Mouse (Mus musculus) heart, embryonic 15.5 days (tissue): ENCODE data around the gene Ntrk3. TPM values are rescaled to one million over a fixed set of nuclear protein-coding genes. Genes with fewer than 3 reads are reported as not detected.
A peak's percentile ranks its signal among the peaks of the same experiment; 100 is the strongest.

Source experiments
- ATAC-seq: fragments of 200-750 bp; cut with Nextera tagmentation; replicated peaks from 2 replicates; pipeline ENCODE4 v1.8.0; 2017; ENCODE audit warnings: low read depth, moderate TSS enrichment; ENCODE audit not compliant: insufficient number of reproducible peaks, insufficient read depth, low FRiP score
- H3K27ac ChIP-seq: fragments of 300-500 bp; sonication (generic); 2 replicates; pipeline ENCODE4 v1.5.1; 2015; ENCODE audit warnings: mild to moderate bottlenecking, inconsistent platforms
- H3K27me3 ChIP-seq: fragments of 300-500 bp; sonication (generic); 2 replicates; pipeline ENCODE4 v1.6.1; 2015; ENCODE audit warnings: inconsistent platforms
- H3K36me3 ChIP-seq: fragments of 300-500 bp; sonication (generic); 2 replicates; pipeline ENCODE4 v1.6.1; 2015; ENCODE audit warnings: mild to moderate bottlenecking, inconsistent platforms
- H3K4me1 ChIP-seq: fragments of 300-500 bp; sonication (generic); replicated peaks from 2 replicates; pipeline ENCODE4 v1.6.1; 2015; ENCODE audit warnings: inconsistent platforms
- H3K4me2 ChIP-seq: fragments of 300-500 bp; sonication (generic); 2 replicates; pipeline ENCODE4 v1.6.1; 2015; ENCODE audit warnings: inconsistent platforms, mild to moderate bottlenecking, moderate library complexity
- H3K4me3 ChIP-seq: fragments of 300-500 bp; sonication (generic); 2 replicates; pipeline ENCODE4 v1.5.1; 2015; ENCODE audit warnings: mild to moderate bottlenecking, inconsistent platforms
- H3K9ac ChIP-seq: fragments of 300-500 bp; sonication (generic); 2 replicates; pipeline ENCODE4 v1.6.1; 2015; ENCODE audit warnings: mild to moderate bottlenecking, inconsistent platforms
- H3K9me3 ChIP-seq: fragments of 300-500 bp; sonication (generic); replicated peaks from 2 replicates; pipeline ENCODE4 v1.6.1; 2016; ENCODE audit warnings: inconsistent platforms
- WGBS: fragments of 180-500 bp; shearing (Covaris S2); methylation state at CpG from one replicate; pipeline ENCODE4 v1.1.7; 2015; ENCODE audit warnings: mixed read lengths; 5-methylcytosine and 5-hydroxymethylcytosine counted together
- polyA plus RNA-seq: library from polyadenylated mRNA; unstranded; fragments of >200 nt; fragmentation: Nextera tagmentation; extraction: Ambion mirVana; gene quantifications from 2 replicates; pipeline ENCODE4 v1.2.1, GENCODE M21; 2015

Ntrk3 gene
- polyA plus RNA-seq = 1.6 and 2.9 TPM in 2 replicates

GRCm38 (mm10) chr7:78737614-78738210 is at the start of gene Ntrk3:
Gene Ntrk3 (minus strand): TSS chr7:78738012.
- no peak; the same call in 1 of the 2 replicates for ATAC-seq
- no peaks in the 10 kb centered on the region for H3K4me1 ChIP-seq
- 76% methylated on average over 5 of the region's 5 CpGs for WGBS
- H3K4me2 ChIP-seq = no peak within 1 kb of the TSS
- H3K27me3 ChIP-seq = no peaks in the 10 kb centered on the region
- H3K9ac ChIP-seq = no peak within 1 kb of the TSS
- H3K4me3 ChIP-seq = no peak within 1 kb of the TSS
- no peak within 1 kb of the TSS for H3K27ac ChIP-seq
- no peaks in the 10 kb centered on the region for H3K9me3 ChIP-seq
- no peaks in the 10 kb centered on the region for H3K36me3 ChIP-seq

- Histone ChIP-seq H3K27me3 (no peaks in the 10 kb centered on the region), H3K9me3 (no peaks in the 10 kb centered on the region), H3K4me3 (no peak overlapping the region), H3K36me3 (peaks cover 19% of the 10 kb centered on the region), H3K9ac (no peak overlapping the region), H3K4me2 (no peak overlapping the region), H3K4me1 (peaks cover 18% of the 10 kb centered on the region), H3K27ac (no peak overlapping the region)
- no peak for ATAC-seq
- WGBS = 67% methylated on average over 5 of the region's 5 CpGs
Measured at GRCm38 (mm10) chr7:78785906-78786305, 48.1 kb upstream of the Ntrk3 start.

GRCm38 (mm10) chr7:78782639-78783581 is 45.1 kb upstream of the Ntrk3 start, which contains the start of the genes Mrps11 and Mrpl46:
Gene Mrps11 (plus strand): TSS chr7:78783119.
Gene Mrpl46 (minus strand): TSS chr7:78783531.
- Histone ChIP-seq H3K4me3 (peak within 1 kb of the TSS; percentile 95), H3K9me3 (no peaks in the 10 kb centered on the region), H3K27me3 (no peaks in the 10 kb centered on the region), H3K27ac (peak within 1 kb of the TSS; percentile 44), H3K9ac (peak within 1 kb of the TSS; percentile 85), H3K36me3 (peaks cover 25% of the 10 kb centered on the region), H3K4me1 (peaks cover 18% of the 10 kb centered on the region), H3K4me2 (peak within 1 kb of the TSS; percentile 81)
- peak; percentile 96 for ATAC-seq
- WGBS = under 1% methylated on average over 44 of the region's 44 CpGs

DNA sequence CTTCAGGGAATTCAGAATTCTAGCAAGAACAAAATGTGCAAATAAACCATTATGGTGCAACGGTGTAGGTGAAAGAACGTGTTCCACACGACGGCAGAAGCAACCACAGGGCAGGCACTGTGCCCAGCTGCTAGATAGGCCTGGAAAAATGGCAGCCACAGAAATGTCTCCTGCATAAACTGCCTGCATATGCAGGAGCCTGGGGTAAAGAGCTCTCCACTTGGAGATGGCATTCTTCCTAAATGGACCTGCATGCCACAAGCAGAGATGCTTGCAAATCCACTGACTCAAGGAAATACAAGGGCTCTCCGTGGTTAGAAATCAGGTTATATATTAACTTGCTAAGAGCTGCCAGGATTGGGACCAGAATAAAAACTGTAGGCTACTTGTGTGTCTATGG is 40.9 kb upstream of the Ntrk3 start:
- H3K27ac ChIP-seq = no peak overlapping the region
- no peak overlapping the region for H3K4me3 ChIP-seq
- no peak overlapping the region for H3K4me2 ChIP-seq
- no peak for ATAC-seq
- peaks cover 13% of the 10 kb centered on the region for H3K4me1 ChIP-seq
- no peak overlapping the region for H3K9ac ChIP-seq
- H3K9me3 ChIP-seq = no peaks in the 10 kb centered on the region
- H3K27me3 ChIP-seq = no peaks in the 10 kb centered on the region
- peaks cover 50% of the 10 kb centered on the region for H3K36me3 ChIP-seq
- 91% methylated on average over 5 of the region's 5 CpGs for WGBS

DNA sequence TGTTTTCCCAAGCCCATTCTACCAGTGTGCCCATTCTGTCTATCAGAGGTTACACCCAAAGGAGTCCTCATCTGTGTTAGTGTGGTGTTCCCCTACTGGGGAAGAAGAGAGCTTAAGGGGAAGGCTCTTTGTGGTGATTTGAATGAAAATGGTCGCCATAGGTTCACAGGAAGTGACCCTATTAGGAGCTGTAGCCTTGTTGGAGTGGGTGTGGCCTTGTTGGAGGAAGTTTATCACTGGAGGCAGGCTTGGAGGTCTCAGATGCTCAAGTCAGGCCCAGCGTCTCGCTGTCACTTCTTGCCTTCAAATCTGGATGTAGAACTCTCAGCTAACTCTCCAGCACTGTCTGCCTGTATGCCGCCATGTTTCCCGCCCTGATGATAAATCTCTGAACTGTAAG is 33.1 kb upstream of the Ntrk3 start:
- Histone ChIP-seq H3K27me3 (no peaks in the 10 kb centered on the region), H3K36me3 (peaks cover 22% of the 10 kb centered on the region), H3K9ac (no peak overlapping the region), H3K9me3 (no peaks in the 10 kb centered on the region), H3K4me3 (no peak overlapping the region), H3K27ac (no peak overlapping the region), H3K4me1 (0 out of 2 replicates have a peak, but pooled peaks cover 2% of the 10 kb centered on the region), H3K4me2 (no peak overlapping the region)
- no peak for ATAC-seq
- WGBS = 82% methylated on average over 5 of the region's 5 CpGs

DNA sequence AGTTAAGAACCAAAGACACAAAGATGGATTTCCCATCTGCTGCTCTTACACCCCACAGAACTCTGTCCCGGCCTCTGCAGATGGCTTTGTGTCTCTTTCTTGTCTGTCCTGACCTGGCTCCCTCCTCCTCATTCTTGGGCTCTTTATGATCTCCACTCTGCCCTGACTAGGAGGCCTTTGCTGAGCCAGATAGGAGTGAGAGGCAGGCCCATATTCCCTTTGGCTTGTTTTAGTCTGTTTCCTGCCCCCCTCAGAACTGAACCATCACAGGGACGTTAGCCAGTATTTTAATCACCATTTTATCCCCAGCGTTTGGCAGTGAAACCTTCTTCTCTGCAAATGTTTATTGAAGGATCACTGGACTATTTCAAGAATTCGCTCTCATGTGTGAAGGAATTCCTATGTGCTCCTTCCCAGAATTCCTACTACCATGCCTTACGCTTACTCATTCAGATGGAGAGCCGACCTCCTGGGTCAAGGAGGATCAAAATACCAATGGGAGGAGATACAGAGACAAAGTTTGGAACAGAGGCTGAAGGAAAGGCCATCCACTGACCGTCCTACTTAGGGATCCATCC is 31.4 kb upstream of the Ntrk3 start:
- no peak overlapping the region for H3K9ac ChIP-seq
- 0 out of 2 replicates have a peak, but pooled peaks cover 2% of the 10 kb centered on the region for H3K4me1 ChIP-seq
- WGBS = 39% methylated on average over 7 of the region's 7 CpGs
- no peaks in the 10 kb centered on the region for H3K27me3 ChIP-seq
- H3K4me3 ChIP-seq = no peak overlapping the region
- H3K9me3 ChIP-seq = no peaks in the 10 kb centered on the region
- peaks cover 10% of the 10 kb centered on the region for H3K36me3 ChIP-seq
- ATAC-seq = no peak
- H3K4me2 ChIP-seq = no peak overlapping the region
- no peak overlapping the region for H3K27ac ChIP-seq

DNA sequence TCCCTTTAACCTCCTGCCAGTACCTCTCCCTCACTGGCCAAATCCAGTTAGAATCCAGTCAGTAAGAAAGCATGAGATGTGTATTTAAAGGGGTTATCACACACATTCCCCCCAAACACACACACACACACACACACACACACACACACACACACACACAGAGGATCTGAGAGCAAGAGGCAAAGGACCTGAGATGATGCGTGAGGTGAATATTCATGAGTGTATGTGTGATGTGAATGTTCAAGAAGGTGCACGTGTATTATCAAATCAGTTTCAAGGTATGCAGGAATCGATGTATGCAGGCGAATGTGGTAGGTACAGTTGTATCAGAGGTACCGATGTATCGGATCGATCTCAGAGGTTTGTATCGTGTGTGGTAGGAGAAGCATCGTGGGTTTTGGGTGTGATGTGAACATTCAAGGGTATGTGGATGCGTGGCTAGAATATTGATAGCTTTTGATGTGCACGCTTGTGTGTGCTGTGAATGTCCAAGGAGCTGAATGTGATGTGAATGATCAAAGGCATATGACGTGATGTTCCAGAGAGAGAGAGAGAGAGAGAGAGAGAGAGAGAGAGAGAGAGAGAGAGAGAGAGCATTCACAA is 30.2 kb upstream of the Ntrk3 start:
- H3K27ac ChIP-seq = no peak overlapping the region
- H3K36me3 ChIP-seq = 0 out of 2 replicates have a peak, but pooled peaks cover under 1% of the 10 kb centered on the region
- no peak for ATAC-seq
- H3K4me1 ChIP-seq = 0 out of 2 replicates have a peak, but pooled peaks cover 2% of the 10 kb centered on the region
- H3K9ac ChIP-seq = no peak overlapping the region
- no peak overlapping the region for H3K4me2 ChIP-seq
- H3K9me3 ChIP-seq = no peaks in the 10 kb centered on the region
- no peaks in the 10 kb centered on the region for H3K27me3 ChIP-seq
- WGBS = 86% methylated on average over 12 of the region's 12 CpGs
- H3K4me3 ChIP-seq = no peak overlapping the region

DNA sequence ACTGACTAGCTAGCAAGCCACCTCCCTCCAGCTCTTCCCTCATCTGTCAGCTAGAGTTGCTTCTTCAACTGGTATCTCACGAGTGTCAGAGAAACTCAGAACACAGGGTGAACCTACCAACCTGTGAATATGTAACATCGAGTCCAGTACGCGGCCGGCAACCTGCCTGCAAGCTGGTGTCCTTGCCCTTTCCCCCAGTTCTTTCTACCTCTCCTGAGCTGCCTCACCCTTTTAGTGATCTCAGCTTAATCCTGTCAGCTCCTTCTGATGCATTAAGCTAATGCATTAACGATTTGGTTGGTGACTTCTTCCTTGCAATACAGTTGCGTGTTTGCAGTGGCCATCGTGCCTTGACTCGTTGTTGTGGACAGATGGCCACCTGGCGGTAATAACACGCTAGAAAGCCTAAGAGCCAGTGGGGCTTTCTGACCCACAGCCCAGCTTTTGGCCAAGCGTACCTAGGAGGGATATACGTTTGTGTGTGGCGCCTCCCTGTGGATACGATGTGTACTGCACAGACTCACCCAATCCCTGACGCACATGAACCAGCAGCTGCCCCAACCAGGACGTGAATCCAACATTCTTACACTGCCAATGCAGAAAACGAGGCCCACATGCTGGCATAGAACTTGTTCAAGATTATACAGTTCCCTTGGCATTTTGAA is 28.3 kb upstream of the Ntrk3 start:
- no peak overlapping the region for H3K27ac ChIP-seq
- no peak overlapping the region for H3K4me3 ChIP-seq
- ATAC-seq = no peak
- H3K36me3 ChIP-seq = no peaks in the 10 kb centered on the region
- H3K27me3 ChIP-seq = no peaks in the 10 kb centered on the region
- H3K4me1 ChIP-seq = 0 out of 2 replicates have a peak, but pooled peaks cover 2% of the 10 kb centered on the region
- 22% methylated on average over 18 of the region's 18 CpGs for WGBS
- no peaks in the 10 kb centered on the region for H3K9me3 ChIP-seq
- no peak overlapping the region for H3K9ac ChIP-seq
- 0 out of 2 replicates have a peak overlapping the region, but pooled peaks have one; percentile 26 for H3K4me2 ChIP-seq

DNA sequence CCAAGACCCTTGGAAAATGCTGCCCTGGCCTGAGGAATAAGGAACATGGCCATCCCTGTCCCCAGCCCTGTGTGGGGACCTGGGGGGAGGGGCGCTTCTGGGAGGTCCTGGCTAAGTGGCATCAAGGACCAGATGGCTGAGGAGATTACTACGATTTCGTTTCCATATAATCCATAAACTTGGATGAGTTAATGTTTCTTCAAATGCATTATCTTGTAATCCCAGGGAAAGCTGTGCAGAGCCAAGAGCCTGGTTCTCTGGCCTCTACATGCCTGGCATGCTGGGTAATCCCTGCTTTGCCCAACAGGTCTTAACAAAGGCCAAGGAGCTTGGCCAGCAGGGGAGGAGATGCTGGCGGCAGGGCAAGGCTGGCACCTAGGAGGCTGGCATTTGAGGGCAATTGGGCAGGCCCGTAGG is 27.4 kb upstream of the Ntrk3 start:
- Histone ChIP-seq H3K4me2 (no peak overlapping the region), H3K27ac (no peak overlapping the region), H3K36me3 (no peaks in the 10 kb centered on the region), H3K9ac (no peak overlapping the region), H3K27me3 (no peaks in the 10 kb centered on the region), H3K4me3 (no peak overlapping the region), H3K4me1 (0 out of 2 replicates have a peak, but pooled peaks cover 2% of the 10 kb centered on the region), H3K9me3 (no peaks in the 10 kb centered on the region)
- 68% methylated on average over 5 of the region's 5 CpGs for WGBS
- ATAC-seq = no peak

- 80% methylated on average over 3 of the region's 3 CpGs for WGBS
- no peak overlapping the region for H3K4me3 ChIP-seq
Measured at GRCm38 (mm10) chr7:78763801-78764200, 26.0 kb upstream of the Ntrk3 start.

More at GRCm38 (mm10) chr7:78763801-78764200, 26.0 kb upstream of the Ntrk3 start:
- H3K4me2 ChIP-seq = no peak overlapping the region
- ATAC-seq = no peak
- H3K27me3 ChIP-seq = no peaks in the 10 kb centered on the region
- no peaks in the 10 kb centered on the region for H3K36me3 ChIP-seq
- no peaks in the 10 kb centered on the region for H3K9me3 ChIP-seq
- no peak overlapping the region for H3K27ac ChIP-seq
- H3K4me1 ChIP-seq = 0 out of 2 replicates have a peak, but pooled peaks cover 2% of the 10 kb centered on the region
- H3K9ac ChIP-seq = no peak overlapping the region
